Mouse (Mus musculus) neural tube, embryonic 11.5 days (tissue): ENCODE data around the gene Ctf2. TPM values are rescaled to one million over a fixed set of nuclear protein-coding genes. Genes with fewer than 3 reads are reported as not detected.

Source experiments
- ATAC-seq: fragments of 200-750 bp; cut with Nextera tagmentation; 2 replicates; pipeline ENCODE4 v1.8.0; 2017; ENCODE audit warnings: moderate number of reproducible peaks, mild to moderate bottlenecking, moderate TSS enrichment, moderate library complexity; ENCODE audit not compliant: insufficient read depth, low FRiP score, low TSS enrichment
- DNase-seq: peaks from one replicate; pipeline ENCODE4 v3.0.0-alpha.2; 2015; ENCODE audit warnings: low spot score
- H3K27ac ChIP-seq: fragments of 300-500 bp; sonication (generic); 2 replicates; pipeline ENCODE4 v1.5.1; 2014; ENCODE audit warnings: low read depth, mild to moderate bottlenecking, low read length
- H3K27me3 ChIP-seq: fragments of 300-500 bp; sonication (generic); 2 replicates; pipeline ENCODE4 v1.6.1; 2014; ENCODE audit warnings: mild to moderate bottlenecking, low read length, mixed read lengths; ENCODE audit not compliant: control insufficient read depth, insufficient read depth
- H3K36me3 ChIP-seq: fragments of 300-500 bp; sonication (generic); 2 replicates; pipeline ENCODE4 v1.6.1; 2014; ENCODE audit warnings: mild to moderate bottlenecking, low read length, moderate library complexity, mixed read lengths; ENCODE audit not compliant: control insufficient read depth, insufficient read depth
- H3K4me1 ChIP-seq: fragments of 300-500 bp; sonication (generic); 2 replicates; pipeline ENCODE4 v1.6.1; 2014; ENCODE audit warnings: low read length, mixed read lengths; ENCODE audit not compliant: control insufficient read depth, insufficient read depth
- H3K4me2 ChIP-seq: fragments of 300-500 bp; sonication (generic); 2 replicates; pipeline ENCODE4 v1.6.1; 2014; ENCODE audit warnings: low read depth, mild to moderate bottlenecking, moderate library complexity
- H3K4me3 ChIP-seq: fragments of 300-500 bp; sonication (generic); 2 replicates; pipeline ENCODE4 v1.5.1; 2014; ENCODE audit warnings: low read depth, low read length
- H3K9ac ChIP-seq: fragments of 300-500 bp; sonication (generic); 2 replicates; pipeline ENCODE4 v1.6.1; 2014; ENCODE audit warnings: mild to moderate bottlenecking, low read length
- H3K9me3 ChIP-seq: fragments of 300-500 bp; sonication (generic); 2 replicates; pipeline ENCODE4 v1.6.1; 2016; ENCODE audit warnings: low read length; ENCODE audit not compliant: control insufficient read depth
- WGBS: fragments of 180-500 bp; shearing (Covaris S2); extraction: QIAGEN DNeasy Blood & Tissue Kit; methylation state at CpG from one replicate; pipeline ENCODE4 v1.1.7; 2014; 5-methylcytosine and 5-hydroxymethylcytosine counted together
- polyA plus RNA-seq: library from polyadenylated mRNA; unstranded; fragments of >200 nt; fragmentation: Nextera tagmentation; extraction: Ambion mirVana; gene quantifications from 2 replicates; pipeline ENCODE4 v1.2.1, GENCODE M21; 2014

The Ctf2 gene
- polyA plus RNA-seq, 1 experiment from 2014 or later, result not detected

DNA sequence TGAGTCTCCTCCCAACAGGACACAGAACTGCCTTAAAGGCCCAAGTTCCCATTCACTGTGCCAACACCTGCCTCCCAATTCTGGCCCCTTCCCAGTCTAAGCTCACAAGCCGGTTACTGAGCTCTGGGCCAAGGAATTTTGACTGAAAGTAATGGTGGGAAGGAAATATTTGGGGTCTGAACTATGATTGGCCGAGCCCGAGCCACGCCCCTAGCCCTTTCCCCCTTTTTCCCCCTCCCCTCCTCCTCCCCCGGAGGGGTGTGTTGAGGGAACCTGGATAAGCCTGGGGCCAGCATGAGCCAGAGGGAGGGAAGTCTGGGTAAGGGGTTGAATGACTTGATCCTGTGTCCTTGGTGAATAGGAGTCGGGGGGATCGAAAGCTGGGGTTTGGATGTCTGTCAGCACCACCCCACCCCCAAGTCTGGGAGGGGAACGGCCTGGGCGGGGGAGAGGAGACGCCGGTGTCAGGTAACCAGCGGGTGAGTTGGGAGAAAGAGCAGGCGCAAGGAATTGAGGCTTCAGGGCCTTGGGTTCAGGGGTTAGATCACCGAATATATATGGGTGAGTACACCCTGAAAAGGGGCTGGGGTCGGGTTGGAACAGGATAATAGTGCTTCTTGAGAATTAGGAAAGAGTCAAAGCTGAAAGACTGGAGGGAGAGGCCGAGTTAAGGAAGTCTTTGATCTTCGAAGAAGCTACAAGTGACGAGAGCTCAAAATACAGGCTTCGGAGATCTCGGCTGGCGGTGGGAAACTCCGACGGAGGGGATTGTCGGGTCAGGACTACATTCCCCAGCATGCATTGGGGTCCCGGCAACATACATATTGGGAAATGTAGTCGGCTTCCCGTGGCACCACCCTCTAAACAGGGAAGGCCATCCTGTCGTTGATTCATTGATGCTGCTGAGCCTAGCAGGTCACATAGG, 19.2 kb downstream of the Ctf2 start, which contains the start of gene Ctf1:
Gene Ctf1, plus strand, starts transcription at position 276 of the 925 bp plus-strand sequence.
- Histone ChIP-seq H3K36me3 (no peaks in the 10 kb centered on the region), H3K27me3 (no peaks in the 10 kb centered on the region), H3K4me1 (peaks cover 16% of the 10 kb centered on the region), H3K4me3 (peak within 1 kb of the TSS; percentile 30), H3K27ac (peak within 1 kb of the TSS; percentile 65), H3K9ac (peak within 1 kb of the TSS; percentile 40), H3K4me2 (peak within 1 kb of the TSS; percentile 64), H3K9me3 (no peaks in the 10 kb centered on the region)
- WGBS, result under 1% methylated on average over 28 of the region's 28 CpGs
- peak; percentile 62 for ATAC-seq
- peak; percentile 84 for DNase-seq

DNA sequence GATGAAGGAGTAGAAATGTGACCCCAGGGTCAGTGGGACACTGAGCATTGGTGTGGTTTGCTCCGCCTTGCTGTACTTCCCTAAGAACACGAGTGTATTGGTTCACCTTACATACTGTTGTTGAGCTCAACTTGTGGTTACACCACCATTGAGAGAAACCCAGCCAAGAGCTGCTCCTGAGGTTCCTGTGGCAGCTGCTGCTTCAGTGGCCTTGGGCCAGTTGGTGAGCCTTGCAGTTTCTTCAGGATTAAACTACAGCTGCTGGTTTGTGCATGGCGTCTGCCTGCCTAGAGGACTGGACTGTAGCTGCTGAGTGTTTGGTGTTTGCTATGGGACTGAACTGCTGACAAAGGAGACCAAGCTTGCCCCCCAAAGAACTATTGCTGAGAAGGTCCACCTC, 20.5 kb downstream of the Ctf2 start:
- no peak overlapping the region for H3K4me2 ChIP-seq
- H3K9me3 ChIP-seq, result no peaks in the 10 kb centered on the region
- peaks cover 24% of the 10 kb centered on the region for H3K4me1 ChIP-seq
- H3K9ac ChIP-seq, result no peak overlapping the region
- H3K27me3 ChIP-seq, result no peaks in the 10 kb centered on the region
- no peak overlapping the region for H3K27ac ChIP-seq
- no peak overlapping the region for H3K4me3 ChIP-seq
- no peak for ATAC-seq
- WGBS, result 75% methylated on average over 3 of the region's 3 CpGs
- no peaks in the 10 kb centered on the region for H3K36me3 ChIP-seq
- DNase-seq, result no peak

DNA sequence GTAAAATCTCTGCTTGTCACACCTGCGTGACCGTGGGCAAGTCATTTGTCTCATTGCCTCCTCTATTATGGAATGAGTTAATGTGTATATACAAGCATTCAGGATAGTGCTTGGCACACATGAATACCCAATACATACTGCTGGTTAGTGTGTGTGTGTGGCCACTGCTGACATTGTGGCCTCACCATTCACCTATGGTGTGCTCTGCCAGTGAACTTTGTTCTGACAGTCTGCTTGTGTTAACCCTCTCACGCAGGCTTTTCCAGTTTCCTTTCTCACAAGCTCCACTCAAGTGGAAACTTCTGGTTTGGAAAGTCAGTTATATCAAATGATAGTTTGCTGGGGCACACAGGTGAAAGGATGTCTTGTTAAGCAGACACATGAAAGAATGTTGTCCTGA, 20.9 kb downstream of the Ctf2 start:
- Histone ChIP-seq H3K4me3 (no peak overlapping the region), H3K4me2 (no peak overlapping the region), H3K9ac (no peak overlapping the region), H3K4me1 (peaks cover 24% of the 10 kb centered on the region), H3K9me3 (no peaks in the 10 kb centered on the region), H3K36me3 (peaks cover 2% of the 10 kb centered on the region; the same call in 1 of the 2 replicates), H3K27ac (no peak overlapping the region), H3K27me3 (no peaks in the 10 kb centered on the region)
- ATAC-seq (no peak), DNase-seq (no peak)
- WGBS, result 90% methylated on average over 3 of the region's 3 CpGs

DNA sequence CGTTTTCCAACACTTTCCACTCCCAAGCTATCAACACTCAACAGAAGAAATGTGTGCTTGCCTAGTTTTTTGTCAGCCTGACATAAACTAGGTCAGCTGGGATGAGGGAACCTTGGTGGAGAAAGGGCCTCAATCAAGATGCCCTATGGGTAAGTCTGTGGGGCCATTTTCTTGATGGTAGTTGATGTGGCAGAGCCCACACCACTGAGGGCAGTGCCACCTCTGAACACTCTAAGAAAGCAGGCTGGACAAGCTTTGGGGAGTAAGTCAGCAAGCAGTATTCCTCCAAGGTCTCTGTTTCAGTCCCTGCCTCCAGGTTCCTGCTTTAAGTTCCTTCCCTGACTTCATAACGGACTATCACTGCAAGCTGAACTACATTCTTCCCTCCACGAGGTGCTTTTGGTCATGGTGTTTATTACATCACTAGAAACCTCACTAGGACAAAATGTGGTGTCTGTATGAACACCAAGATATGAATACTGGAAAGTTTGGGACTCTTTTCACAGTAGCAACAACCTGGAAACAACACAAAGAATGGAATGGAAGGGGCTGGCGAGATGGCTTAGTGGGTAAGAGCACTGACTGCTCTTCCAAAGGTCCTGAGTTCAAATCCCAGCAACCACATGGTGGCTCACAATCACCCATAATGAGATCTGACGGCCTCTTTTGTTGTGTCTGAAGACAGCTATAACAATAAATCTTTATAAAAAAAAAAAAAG, 22.5 kb downstream of the Ctf2 start:
- H3K4me2 ChIP-seq, result peak overlapping the region; percentile 71
- 77% methylated on average over 5 of the region's 5 CpGs for WGBS
- H3K27ac ChIP-seq, result 0 out of 2 replicates have a peak overlapping the region, but pooled peaks have one; percentile 23
- peak overlapping the region; percentile 82; the same call in 1 of the 2 replicates for H3K9ac ChIP-seq
- no peaks in the 10 kb centered on the region for H3K9me3 ChIP-seq
- H3K4me3 ChIP-seq, result peak overlapping the region; percentile 71
- DNase-seq (no peak), ATAC-seq (no peak)
- H3K4me1 ChIP-seq, result peaks cover 24% of the 10 kb centered on the region
- H3K36me3 ChIP-seq, result peaks cover 2% of the 10 kb centered on the region; the same call in 1 of the 2 replicates
- no peaks in the 10 kb centered on the region for H3K27me3 ChIP-seq

DNA sequence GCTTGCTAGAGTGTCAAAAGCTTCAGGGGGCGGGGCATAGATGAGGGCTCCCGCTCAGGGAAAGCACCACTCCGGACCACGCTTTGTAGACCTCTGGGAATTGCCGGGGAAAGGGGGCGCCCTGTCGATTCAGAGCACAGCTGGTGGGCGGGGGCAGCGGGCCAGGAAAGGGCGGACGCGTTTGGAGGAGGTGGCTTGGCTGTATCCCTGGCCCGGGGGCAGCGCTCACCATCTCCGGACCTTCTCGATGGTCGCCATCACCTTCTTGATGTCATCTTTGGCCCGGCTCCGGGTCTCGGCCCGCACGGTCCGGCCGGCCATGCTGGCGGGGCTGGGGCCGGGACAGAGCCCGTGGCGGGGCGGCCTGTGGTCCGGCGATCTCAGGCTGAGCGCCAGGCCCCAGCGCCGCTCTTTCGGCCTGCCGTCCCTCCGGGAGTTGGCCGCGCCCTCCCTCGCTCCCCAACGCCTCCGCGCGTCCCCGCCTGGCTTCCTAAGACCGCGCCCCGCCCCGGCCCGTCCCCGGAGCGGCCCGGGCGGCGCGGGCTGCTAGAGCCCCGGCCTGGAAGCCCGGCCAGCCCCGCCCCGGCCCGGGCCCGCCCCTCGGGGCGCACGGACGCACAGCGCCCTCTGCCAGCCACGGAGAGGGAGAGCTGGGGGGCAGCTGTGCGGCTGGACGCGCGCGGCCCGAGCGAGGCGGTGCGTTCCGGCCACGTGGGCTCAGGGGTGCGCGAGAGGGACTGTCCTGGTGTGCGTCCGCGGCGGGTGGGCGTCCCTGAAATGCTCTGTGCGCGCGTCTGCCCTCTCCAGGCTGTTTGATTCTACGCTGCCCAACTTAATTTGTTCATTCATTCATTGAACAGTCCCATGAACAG, 23.5 kb downstream of the Ctf2 start, which contains the start of gene Bcl7c:
Gene Bcl7c, minus strand, starts transcription at position 727 of the 872 bp plus-strand sequence.
- H3K4me1 ChIP-seq, result peaks cover 24% of the 10 kb centered on the region
- H3K27me3 ChIP-seq, result no peaks in the 10 kb centered on the region
- peak within 1 kb of the TSS; percentile 71 for H3K4me3 ChIP-seq
- peak; percentile 94 for DNase-seq
- peak within 1 kb of the TSS; percentile 82 for H3K9ac ChIP-seq
- ATAC-seq, result peak; percentile 78
- H3K27ac ChIP-seq, result peak within 1 kb of the TSS; percentile 94
- peak within 1 kb of the TSS; percentile 71 for H3K4me2 ChIP-seq
- H3K9me3 ChIP-seq, result no peaks in the 10 kb centered on the region
- H3K36me3 ChIP-seq, result peaks cover 2% of the 10 kb centered on the region; the same call in 1 of the 2 replicates
- WGBS, result under 1% methylated on average over 81 of the region's 90 CpGs

DNA sequence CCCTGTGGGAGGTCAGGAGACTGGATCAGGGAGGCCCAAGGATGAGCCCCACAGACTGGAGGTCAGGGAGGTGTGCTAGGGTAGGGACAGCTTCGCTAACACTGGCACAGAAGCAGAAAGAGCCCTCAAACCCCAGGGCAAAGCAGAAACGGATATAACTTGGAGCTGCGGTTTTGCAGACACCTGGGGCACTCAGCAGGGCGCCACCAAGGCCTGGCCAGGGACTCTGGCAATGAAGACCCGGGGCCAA, 24.1 kb downstream of the Ctf2 start:
- H3K36me3 ChIP-seq, result peaks cover 2% of the 10 kb centered on the region; the same call in 1 of the 2 replicates
- 0% methylated on average over 5 of the region's 5 CpGs for WGBS
- peaks cover 23% of the 10 kb centered on the region for H3K4me1 ChIP-seq
- peak; percentile 5; the same call in 1 of the 2 replicates for ATAC-seq
- DNase-seq, result no peak
- H3K4me3 ChIP-seq, result peak overlapping the region; percentile 71
- H3K9ac ChIP-seq, result peak overlapping the region; percentile 82
- peak overlapping the region; percentile 71 for H3K4me2 ChIP-seq
- H3K27ac ChIP-seq, result peak overlapping the region; percentile 94
- no peaks in the 10 kb centered on the region for H3K9me3 ChIP-seq
- H3K27me3 ChIP-seq, result no peaks in the 10 kb centered on the region

DNA sequence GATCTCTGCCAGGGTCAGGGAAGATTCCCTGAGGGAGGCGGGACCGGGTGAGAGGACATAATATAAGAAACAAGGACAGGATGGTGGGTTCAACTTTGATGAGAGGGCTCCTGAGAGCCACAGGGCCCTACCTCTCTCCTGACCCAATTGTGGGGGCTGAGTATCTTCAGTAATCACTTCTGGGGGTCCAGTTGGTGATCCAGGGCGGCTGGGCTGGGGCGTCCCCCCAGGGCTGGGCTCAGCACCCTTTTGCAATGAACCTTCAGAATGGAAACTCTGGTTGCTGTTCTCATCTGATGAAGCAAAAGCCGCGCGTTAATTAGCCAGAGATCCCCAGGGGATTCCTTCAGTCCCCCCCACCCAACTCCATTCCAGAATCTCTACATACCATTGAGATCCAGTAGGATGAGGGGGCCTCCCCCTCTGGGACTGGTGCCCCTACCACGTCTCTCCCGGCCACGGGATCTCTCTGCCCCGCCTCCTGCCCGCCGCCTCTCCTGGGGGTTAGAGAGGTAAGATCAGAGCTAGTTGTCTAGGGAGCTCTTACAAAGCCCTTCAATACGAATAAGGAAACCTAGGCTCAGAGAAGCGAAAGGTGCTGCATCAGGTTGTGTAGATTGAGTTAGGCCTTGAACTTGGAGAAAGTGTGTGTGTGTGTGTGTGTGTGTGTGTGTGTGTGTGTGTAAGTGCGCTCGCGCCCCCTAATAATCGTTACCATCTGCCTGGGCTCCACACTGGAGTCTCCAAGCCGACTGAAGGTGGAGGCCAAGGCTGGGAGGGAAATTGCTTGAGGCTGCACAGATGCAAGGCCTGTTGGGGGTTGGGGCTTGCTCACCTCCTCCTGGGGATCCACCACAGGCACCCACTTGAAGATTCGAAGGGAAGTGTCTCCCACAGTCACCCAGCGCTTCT, 24.7 kb downstream of the Ctf2 start:
- 0 out of 2 replicates have a peak, but pooled peaks have one; percentile 4 for ATAC-seq
- peak overlapping the region; percentile 82 for H3K9ac ChIP-seq
- H3K27ac ChIP-seq, result peak overlapping the region; percentile 94
- peaks cover 19% of the 10 kb centered on the region for H3K4me1 ChIP-seq
- peaks cover 2% of the 10 kb centered on the region; the same call in 1 of the 2 replicates for H3K36me3 ChIP-seq
- 23% methylated on average over 22 of the region's 22 CpGs for WGBS
- H3K4me3 ChIP-seq, result peak overlapping the region; percentile 71
- H3K27me3 ChIP-seq, result no peaks in the 10 kb centered on the region
- H3K9me3 ChIP-seq, result no peaks in the 10 kb centered on the region
- DNase-seq, result no peak
- H3K4me2 ChIP-seq, result peak overlapping the region; percentile 71
